Mouse (Mus musculus) ovary, adult 18-20 months (tissue): ENCODE measurements at regions not wholly inside any gene's neighbourhood (a gene's known extent, or its start where the extent isn't known, plus 50 kb on each side); places are given as distances from the start of the nearest gene placed in this dataset.
A peak's percentile ranks its signal among the peaks of the same experiment; 100 is the strongest.

Experiments
- DNase-seq: peaks from one replicate; pipeline ENCODE4 v3.0.0; 2022; ENCODE audit warnings: low spot score, mixed read lengths

DNA sequence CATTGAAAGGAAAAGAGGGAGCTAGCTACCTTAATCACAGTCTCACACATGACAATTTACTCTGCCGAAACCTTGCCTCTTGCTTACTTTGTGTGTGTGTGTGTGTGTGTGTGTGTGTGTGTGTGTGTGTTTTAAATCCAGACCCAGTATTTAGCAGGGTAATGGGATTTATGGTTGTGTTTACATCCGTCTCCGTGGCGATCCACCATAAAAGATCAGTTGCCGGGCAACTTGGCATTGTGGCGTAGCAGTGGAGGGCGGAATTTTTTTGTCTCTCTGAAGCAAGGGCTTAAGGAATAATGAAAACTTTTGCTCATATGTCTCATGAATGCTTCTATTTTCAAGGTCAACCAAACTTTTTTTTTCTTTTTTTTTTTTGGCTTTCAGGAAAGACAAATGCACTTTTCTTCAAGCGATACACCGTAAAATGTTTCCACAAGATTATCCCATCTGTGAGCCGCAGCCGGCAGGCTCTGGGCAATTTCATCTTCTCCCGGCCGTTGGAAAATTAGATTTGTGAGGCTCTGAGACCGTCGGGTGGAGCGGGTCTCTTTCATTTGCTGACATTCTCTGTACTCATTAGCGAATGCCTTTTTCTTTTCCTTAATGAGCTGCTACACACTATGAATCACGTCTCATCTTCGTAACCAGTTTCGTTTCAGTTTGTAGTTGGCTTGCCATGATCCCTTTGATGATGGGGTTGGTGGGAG is 53.9 kb upstream of the Ptch1 start:
- DNase-seq: no peak

DNA sequence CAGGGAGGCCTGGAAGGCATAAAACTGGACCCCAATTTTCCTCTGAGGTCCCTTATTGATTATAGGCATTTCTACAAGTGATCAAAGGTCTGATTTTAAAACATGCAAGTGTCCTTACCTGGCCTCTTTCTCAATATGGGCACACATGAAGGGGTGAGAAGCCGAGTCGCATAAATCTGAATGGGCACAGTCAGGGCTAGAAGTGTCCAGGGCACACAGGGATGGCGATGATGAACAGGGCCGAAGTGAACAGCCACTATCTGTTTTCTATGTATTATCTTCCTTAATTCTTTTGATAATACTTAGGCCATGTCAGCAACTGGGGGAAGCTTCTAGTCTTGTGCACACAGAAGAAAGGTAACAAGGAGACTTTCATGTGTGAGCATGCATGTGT is 54.5 kb upstream of the Ptch1 start:
- DNase-seq: no peak

DNA sequence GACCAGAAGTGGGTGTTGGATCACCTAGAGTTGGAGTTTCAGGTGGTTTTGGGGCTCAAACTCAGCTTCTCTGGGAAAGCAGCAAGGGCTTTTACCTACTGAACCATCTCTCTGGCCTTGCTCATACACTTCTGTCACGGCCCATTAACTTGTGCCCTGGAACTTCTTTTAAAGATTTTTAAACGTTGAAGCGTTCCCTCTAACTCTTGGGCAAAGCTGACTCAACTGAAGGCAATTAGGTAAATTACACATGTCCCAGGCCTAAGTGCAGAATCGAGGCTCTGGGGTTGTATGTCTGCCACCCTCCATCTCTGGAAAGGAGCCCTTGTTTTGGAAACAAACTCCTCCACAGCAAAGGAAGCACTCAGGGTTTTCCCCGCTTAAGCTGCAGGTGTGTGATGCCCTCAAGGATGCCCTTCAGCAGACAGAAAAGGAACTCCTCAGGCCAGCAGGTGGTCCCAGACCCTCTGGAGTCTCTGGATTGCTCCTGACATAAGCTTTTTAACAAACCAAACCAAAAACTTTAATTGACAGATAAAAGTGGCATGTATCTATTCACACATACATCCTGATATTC is 58.5 kb upstream of the Ptch1 start:
- DNase-seq: no peak

DNA sequence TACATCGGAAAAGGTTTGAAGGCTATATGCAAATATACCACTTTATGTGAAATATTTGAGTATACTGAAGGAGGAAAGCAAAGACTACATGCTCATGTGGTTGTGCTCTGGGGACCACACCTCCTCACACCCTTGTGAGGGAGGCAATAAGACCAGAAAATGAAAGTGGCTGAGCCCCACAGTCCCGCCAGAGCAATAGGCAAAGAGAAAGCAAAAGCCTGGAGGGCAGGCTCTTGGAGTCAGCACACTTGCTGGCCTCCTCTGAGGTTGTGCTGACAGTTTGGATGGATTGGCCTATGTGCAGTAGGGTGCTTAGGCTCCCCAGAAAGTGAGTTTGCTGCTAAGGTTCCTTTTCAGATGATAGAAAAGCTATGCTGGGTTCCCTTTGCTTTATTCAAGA is 60.9 kb upstream of the Ptch1 start:
- no peak for DNase-seq

DNA sequence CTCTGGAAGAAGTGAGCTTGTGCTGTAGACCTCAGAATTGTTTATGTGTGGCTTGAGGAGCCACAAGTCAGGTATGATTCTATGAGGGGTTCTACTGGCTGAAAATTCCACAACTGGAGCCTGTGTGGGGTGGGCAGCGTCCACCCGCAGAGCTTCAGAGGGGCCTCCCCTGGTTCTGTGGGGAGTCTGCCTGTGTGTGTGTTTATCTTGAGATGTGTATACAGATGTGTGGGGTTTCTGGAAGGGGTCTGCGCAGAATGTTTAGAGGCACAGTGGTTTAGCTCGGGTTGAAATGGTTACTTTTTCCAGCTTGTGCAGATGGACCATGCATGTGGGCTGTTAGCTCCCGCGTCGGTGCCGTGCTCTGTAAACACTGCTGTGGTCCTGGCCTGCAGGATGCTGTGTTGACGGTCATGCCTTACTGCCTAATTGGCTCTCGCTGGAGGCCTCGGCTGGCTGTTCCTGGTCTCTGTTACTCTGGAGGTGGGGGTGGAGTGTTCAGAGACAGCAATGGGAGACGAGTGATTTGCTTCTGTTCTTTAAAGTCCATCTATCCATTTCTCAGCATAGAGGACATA is 68.3 kb upstream of the Ptch1 start:
- no peak for DNase-seq

DNA sequence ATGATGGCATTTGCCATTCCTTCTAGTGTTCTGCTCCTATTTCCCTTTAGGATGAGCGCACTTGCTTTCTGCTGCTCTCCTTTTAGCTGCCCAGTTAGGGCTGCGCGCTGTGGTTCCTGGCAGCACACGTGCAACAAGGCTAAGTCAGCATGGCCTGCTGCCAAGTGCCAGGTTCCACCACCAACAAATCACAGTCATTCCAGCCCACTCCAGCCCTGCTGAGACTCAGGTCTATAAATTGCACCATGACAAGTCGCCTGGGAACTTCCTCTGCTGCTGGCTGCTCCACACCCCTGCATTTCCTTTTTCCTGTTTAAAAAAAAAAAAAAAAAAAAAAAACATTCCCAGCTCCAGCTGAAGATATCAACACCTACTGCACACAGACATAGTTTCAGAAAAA is 69.2 kb upstream of the Ptch1 start:
- peak; percentile 53 for DNase-seq

DNA sequence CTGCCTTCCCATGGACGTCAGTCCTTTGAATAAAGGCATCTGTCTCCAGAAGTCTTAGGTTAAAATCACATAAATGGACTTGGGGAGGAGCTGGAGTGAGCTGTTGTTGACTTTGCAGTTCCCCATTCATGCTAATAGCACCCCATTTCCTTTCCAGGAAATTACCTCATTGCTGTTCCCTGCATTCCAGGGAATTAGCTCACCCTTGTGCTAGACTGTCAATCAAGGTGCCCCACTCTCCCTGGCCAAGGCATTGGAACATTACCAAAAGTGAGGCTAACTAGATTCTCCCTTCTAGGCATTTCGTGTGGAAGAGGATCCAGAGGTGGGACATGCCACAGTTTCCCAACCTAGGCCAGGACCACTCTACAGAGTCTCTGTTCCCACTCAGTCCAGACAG is 70.0 kb upstream of the Ptch1 start:
- no peak for DNase-seq

DNA sequence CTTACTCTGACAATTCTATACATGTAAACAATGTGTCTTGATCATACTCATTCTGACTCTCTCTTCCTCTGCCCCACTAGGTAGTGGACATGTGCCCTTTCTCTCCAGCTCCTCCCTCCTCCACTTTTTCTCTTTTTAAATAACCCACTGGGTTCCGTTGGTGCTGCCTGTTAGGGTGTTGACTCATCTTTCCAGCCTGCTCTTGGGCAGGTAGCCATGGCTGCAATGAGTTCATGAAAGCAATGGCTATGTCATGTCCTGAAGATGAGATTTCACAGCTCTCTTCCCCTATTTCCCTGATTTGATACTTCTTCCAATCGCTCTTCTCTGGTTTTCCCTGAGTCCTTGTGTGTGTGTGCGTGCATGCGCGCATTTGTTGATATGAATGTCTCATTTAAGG is 70.9 kb upstream of the Ptch1 start:
- no peak for DNase-seq

DNA sequence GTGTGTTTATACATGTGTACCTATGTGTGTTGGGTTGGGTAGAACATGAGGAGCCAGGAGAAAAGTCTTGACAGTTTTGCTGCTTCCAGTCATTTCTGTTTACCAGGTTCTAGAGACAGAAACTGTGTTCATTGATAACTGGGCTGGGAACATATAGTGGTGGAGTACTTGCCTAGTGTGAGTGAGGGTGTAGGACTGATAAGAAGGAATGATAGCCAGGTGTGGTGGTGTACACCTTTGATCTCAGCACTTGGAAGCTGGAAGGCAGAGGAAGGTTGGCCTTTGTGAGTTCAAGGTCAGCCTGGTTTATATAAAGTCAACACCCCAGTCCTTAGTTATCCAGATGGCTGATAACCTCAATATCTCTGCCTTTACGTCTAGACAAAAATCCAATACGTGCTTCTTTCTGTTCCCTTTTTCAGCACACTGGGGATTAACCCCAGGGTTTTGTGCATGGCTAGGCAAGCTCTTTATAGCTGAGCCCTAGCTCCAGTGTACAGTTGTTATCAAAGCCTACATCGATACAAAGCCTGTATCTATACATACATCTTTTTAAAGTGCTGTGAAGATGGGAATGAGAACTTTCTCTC is 75.8 kb upstream of the Ptch1 start:
- no peak for DNase-seq

DNA sequence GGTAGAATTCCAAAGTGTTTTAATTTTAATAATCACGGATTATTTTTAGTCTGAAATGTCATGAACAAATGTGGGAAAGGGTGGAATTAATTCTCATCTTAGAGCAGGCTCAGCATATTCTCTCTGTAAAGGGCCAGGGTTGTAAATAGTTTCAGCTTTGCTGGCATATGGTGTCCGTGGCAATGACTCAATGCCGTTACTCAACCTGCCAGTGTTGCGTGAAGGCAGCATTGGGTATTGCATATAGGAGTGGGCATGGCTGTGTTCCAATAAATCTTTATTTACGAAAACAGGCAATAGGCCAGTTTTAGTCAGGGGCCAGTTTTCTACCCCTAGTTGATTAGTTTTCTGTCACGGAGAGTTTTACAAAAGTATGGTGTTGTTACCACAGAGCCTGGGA is 81.1 kb upstream of the Ptch1 start:
- DNase-seq: no peak

DNA sequence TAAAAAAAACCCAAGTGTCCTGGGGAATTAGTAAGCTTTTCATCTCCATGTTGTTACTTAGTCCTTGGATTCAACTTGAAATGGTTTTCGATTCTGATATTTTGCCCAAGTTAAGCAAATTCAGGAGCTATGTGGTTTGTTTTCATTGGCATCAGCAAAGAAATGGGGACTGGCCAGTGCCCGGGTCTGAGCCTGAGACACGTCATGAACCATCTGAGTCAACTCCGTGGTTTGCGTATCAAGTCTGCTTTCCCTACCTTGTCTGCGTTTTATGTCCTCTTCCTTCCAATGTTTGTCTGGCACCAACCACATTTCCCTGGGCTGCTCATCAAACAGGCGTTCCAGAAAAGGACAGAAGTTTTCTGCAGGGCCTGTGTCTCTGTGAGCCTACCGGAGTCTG is 83.7 kb upstream of the Ptch1 start:
- no peak for DNase-seq

DNA sequence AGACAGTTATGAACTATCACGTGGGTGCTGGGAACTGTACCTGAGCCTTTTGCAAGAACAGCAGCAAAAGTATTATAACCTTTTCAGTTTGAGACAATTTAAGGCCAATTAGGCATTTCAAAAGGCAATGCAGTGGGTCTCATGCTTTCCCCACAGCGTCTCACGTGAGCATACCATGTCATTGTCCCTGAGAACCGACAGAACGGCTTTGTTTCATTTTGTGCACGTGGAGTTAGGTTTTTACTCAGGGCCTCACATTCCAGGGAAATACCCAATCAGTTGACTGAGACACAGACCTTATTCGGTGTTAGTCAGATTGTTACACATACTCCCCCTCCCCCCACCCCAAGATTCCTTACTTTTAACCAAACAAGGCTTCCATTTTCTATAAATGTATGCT is 86.0 kb upstream of the Ptch1 start:
- DNase-seq: no peak

DNA sequence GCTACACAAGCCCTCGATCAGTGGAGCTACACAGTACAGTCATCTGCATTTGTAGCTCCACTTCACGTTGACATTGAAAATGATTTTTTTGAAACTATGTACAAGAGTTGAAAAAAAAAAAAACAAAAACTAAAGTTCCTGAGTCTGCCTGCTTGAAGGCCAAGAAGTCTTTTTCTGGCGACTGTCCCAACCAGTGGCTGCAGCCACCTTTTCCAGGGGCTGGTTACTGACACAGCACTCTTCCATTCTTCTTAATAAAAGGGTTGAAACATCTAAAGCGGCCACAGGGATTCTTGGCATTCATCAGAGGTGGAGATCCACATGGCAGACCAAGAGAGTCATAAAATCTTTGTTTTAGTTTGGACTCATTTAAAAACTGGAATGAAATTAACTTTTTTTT is 87.0 kb upstream of the Ptch1 start:
- DNase-seq: no peak

DNA sequence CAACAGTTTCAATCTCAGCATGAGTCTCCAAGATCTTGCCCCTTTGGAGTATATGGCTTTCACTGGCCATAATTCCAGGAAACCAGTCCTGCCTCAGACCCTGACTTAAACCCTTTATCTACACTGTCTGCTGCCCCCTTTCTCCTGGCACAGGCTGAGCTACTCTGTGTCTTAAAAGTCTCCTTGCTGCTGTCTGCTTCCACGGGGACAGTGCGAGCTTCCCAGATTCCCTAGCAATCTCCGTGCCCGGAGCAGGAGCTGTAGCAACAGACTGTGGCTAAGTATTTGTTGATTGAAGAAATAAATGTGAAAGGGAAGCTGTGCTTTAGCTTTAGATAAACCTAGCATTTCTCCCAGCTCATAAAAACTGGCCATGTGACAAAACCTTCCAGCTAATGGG is 95.2 kb upstream of the Ptch1 start:
- DNase-seq: no peak

DNA sequence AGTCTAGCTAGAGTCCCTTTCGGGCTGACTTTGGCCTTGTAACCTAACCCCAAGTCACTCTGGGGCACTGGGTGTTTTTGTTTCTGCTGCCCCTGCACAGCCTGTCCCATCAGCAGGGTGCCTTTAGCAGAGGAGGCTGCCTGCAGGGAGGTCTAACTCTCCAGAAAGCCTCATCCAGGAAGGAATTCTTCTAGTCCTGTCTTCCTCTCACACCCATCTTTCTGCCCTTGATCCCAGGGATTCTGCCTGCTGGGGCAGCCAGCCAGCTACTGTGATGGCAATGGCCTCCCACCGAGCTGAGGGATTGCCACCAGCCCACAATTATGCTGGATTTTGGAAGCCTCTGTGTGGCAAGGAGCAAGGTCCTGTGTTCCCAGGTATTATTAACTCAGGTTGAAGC is 95.6 kb upstream of the Ptch1 start:
- DNase-seq: no peak

DNA sequence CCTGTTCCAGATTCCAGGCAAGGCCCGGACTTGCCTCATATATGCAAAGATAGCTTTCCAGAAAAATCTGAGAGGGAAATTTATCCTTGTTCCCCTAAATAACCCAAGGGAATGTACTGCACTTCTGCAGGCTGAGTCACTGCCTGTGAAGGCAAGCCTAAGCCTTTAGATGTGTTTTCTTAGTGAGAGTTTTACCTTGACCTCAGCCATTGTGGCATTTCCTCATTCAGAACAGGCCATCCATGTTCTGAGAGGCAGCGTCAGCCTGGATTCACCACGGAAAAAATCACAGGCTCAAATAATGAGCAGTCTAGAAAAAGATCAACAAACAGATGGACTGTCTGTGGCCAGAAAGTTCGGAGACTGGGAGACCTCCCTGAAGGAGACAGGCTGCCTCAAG is 99.0 kb upstream of the Ptch1 start:
- DNase-seq: no peak

DNA sequence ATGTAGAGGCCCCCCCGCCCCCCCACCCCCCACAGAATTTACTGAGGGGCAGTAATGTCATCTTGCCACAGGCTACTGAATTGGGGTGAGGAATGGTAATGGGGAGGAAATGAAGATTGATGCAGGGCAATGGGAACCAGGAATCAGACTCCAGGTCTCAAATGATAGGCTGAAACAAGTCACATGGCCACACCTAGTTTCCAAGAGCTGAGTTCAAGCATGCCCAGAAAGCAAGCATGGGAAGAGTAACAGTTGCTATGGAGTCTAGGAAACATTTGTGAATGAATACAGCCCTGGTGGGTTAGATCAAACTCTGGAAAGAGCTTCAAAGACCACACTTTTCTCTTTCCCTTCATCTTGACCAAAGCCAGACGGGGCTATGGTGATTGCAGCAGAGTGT is 104.3 kb upstream of the Ptch1 start:
- DNase-seq: no peak

DNA sequence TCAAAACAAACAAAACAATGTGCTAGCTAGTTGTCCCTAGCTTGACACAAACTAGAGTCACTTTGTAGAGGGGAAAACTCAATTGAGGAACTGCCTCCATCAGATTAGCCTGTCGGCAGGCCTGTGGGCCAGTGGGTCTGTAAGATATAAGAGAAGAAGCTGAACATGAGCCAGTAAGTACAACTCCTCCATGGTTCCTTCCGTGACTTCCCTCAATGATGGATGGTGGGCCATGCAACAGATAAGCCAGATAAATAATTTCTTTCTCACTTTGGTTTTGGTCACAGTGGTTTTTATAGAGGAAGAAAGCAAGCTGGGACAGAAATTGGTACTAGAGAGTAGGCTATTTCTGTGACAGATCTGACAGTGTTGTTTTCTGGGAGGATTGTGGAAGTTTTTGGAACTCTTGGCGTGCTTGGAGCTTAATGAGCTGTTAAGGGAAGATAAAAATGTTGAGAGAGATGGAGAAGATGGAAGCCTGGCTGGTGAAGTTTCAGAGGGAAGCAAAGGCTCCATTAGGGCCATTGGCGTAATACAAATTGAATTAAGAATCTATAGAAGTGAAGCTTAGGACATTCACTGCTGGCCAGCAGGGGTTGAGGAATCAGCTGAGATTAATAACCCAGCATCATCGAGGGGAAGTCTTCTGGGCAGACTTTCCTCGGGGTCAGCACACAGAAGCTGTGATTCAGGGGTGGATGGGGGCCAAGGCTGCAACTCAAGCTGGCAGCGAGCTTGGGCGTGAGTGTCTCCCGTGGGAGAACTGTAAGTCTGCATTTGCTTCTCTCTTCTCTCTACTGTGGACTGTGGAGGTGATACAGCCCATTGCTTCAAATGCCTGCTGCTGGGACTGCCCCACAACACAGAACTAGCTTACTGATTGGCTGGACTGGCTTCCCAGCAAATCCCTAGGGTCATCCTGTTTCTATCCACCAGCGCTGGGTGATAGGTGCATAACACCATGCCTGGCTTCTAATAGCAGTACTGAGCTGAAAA is 105.2 kb upstream of the Ptch1 start:
- no peak for DNase-seq

DNA sequence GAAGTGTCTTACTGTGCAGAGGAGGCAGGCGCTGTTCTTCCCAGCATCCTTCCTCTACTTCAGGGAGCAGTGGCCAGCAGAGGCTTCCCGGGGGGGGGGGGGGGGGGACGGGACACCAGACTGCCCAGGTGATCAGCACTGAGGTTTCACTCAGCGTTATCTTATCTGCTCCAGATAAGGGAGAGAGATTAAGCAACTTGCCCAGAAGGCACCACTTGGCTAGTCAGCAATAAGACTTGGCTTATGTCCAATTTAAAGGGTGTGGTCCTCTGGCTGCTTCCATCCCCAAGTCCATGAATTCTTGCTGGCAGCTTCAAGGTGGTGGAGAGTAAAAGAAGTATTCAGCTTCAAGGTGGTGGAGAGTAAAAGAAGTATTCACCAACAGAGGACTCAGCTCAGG is 108.9 kb upstream of the Ptch1 start:
- no peak for DNase-seq

DNA sequence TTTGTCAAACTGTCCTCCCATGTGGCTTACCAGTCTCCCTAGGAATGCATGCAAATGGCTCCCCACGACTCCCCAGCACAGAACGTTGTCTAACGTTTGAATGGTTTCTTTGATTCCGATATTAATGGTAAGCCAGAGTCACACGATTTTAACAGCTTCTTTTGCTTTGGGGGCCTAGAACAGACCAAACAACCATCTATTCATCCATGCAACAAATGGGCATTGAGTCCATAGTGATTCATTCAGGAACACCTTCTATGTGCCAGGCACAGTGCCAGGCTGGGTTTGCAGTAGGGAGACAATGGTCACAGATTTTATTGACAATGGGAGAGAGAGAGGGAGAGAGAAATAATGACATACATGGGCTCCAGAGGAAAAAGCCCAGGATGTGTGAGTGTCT is 118.6 kb upstream of the Ptch1 start:
- DNase-seq: no peak

DNA sequence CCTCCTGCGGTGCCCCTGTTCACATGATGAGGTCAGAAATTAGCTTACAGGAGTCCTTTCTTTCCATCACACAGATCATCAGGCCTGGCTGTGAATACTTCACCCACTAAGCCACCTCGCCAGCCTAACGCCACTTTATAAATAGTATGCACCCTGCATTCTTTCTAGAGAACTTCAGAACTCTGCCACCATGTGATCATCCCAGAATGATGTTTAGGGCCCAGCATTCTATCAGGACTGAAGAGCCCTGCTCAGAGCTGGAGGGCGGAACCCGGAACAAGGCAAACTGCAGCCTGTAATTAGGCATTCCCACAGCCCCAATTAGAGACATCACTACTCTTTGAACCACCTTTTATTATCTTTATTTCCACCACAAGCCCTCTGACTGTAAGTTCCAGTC is 120.2 kb upstream of the Ptch1 start:
- DNase-seq: no peak

DNA sequence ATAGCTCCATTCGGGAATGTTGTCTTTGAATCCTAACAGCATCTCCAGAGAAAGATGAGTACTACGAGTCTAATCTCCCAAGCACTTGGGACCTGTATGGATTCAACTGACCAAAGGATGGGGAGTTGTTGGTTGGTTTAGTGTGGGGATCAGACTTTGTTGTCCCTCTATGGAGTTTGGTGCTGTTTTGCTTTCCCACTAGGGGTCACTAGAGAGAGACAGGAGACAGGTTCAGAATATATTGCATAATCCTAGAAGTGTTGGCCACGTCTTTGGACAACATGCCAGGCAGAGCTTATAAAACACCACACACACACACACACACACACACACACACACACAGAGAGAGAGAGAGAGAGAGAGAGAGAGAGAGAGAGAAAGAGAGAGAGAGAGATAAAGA is 118.6 kb upstream of the Ercc6l2 start:
- DNase-seq: no peak
